Mouse (Mus musculus) cerebellum, adult 2 months (tissue): ENCODE data around the gene Hacd2.

ENCODE experiments used
- CTCF ChIP-seq: fragments of 200-500 bp; IDR thresholded peaks from 2 replicates; pipeline ENCODE4 v1.5.1; 2011; ENCODE audit warnings: low read depth, mild to moderate bottlenecking, control low read depth, low read length, moderate library complexity, borderline replicate concordance; ENCODE audit not compliant: insufficient read depth
- POLR2A ChIP-seq: fragments of 200-500 bp; IDR thresholded peaks from 2 replicates; pipeline ENCODE4 v1.6.1; 2011; ENCODE audit warnings: low read length, control low read depth, borderline replicate concordance; ENCODE audit not compliant: insufficient read depth

GRCm38 (mm10) chr16:35021903-35022241, 356 bp upstream of the Hacd2 start:
- no peak for TF ChIP-seq CTCF
- no peak for TF ChIP-seq POLR2A
